Mouse (Mus musculus) C2C12 (cell line): ENCODE results near the gene Atp2b2.

ENCODE experiments used
- CTCF ChIP-seq: IDR thresholded peaks from one replicate; pipeline ENCODE4 v1.5.1; 2011; ENCODE audit not compliant: control insufficient read depth, insufficient read depth, insufficient read length
- FOSL1 ChIP-seq: IDR thresholded peaks from one replicate; pipeline ENCODE4 v1.8.0; 2011; ENCODE audit warnings: mild to moderate bottlenecking, low read length; ENCODE audit not compliant: poor library complexity, insufficient read depth, severe bottlenecking
- MAX ChIP-seq: IDR thresholded peaks from one replicate; pipeline ENCODE4 v1.6.1; 2011; ENCODE audit warnings: mild to moderate bottlenecking, control low read depth
- MYOD1 ChIP-seq: IDR thresholded peaks from one replicate; pipeline ENCODE4 v1.6.1; 2011; ENCODE audit warnings: low read depth; ENCODE audit not compliant: control insufficient read depth, insufficient read length
- MYOG ChIP-seq: IDR thresholded peaks from one replicate; pipeline ENCODE4 v1.6.1; 2011; ENCODE audit not compliant: control insufficient read depth, insufficient read length; ENCODE audit errors: extremely low read depth
- USF1 ChIP-seq: IDR thresholded peaks from one replicate; pipeline ENCODE4 v1.6.1; 2011; ENCODE audit warnings: low read depth, mild to moderate bottlenecking, control low read depth, moderate library complexity

DNA sequence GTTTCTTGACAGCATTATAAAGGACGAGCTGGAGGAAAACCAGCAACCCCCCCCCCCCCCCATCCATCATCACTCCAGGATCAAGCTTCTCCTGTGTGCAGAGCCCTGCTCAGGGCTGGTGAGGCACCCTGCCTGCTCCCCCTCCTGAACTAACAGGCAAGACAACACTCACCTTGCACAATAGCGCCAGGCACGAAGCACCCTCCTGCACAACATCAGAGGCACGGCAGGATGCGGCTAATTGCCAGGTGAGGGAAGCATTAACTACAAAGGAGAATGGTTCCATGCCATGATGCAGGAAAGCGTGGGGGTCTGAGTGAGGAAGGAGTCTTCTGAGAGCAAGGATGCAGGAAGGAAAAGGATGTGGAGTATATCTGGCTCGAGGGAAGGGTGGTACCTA is 42.1 kb downstream of the Atp2b2 start:
- no peak for TF ChIP-seq CTCF
- no peak for TF ChIP-seq MYOD1
- TF ChIP-seq MYOG = no peak
- TF ChIP-seq MAX = no peak
- no peak for TF ChIP-seq USF1
- TF ChIP-seq FOSL1 = no peak
